Mouse (Mus musculus) liver, postnatal 0 days (tissue): ENCODE measurements around the gene Xylt2.

Experiments used
- CTCF ChIP-seq: sonication (generic); IDR thresholded peaks from 2 replicates; pipeline ENCODE4 v1.5.1; 2016; ENCODE audit warnings: antibody characterized with exemption, low read depth
- EP300 ChIP-seq: IDR thresholded peaks from 2 replicates; pipeline ENCODE4 v1.6.1; 2016; ENCODE audit warnings: antibody characterized with exemption, low read depth, mild to moderate bottlenecking

DNA sequence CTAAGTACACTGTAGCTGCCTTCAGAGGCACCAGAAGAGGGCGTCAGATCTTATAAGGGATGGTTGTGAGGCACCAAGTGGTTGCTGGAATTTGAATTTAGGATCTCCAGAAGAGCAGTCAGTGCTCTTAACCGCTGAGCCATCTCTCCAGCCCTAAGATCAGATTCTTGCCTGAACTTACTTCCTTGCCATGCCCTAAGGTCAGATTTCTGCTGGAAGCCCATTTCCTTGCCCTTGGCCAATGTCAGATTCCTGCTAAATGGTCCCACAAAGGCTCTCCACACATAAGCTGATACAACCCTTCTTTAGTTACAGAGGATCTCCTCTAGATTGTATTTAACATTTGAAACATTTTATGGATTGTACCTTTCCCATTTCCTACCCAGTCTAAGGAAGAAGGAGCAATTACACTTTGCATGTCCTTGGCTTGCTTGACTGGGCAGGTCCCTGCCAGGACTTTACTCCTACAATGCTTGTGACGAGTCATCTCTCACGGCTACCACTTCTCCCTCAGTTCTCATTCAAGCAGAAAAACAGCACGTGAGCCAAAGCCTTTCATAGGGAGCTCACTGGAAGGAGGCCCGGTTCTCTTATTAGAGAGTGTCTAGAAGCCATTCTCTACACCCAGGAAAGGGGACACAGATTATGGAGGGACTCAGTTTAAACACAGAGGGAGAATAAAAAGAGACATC lies 56.4 kb downstream of the Xylt2 start:
- TF ChIP-seq CTCF (0 out of 2 replicates have a peak, but pooled peaks have one; percentile 4), EP300 (no peak)
